Mouse (Mus musculus) left cerebral cortex, postnatal 10 days (tissue): Measurements from ENCODE around the gene Vwa7. TPM values are rescaled to one million over a fixed set of nuclear protein-coding genes. Genes with fewer than 3 reads are reported as not detected.

Experiments used
- DNase-seq, 2 experiments: peaks; one replicate each; pipeline ENCODE4 v3.0.0; 2021 to 2022; ENCODE audit warnings: low spot score in 2 of 2, mixed read lengths in 1 of 2; ENCODE audit errors: extremely low spot score in 1 of 2
- intact Hi-C: fragments of 180-260 bp; cut with DNase I; formaldehyde crosslinking; loops from one replicate; pipeline ENCODE4 v1.15.1; 2025
- total RNA-seq, 2 experiments: library from RNA; stranded (reverse); gene quantifications; 2 replicates each; pipeline ENCODE4 v1.2.3; 2021

Gene Vwa7
- total RNA-seq, 2 experiments from 2014 or later, result 0.18 to 0.19 TPM

GRCm38 (mm10) chr17:35016791-35017705 is 669 bp downstream of the Vwa7 start:
- no peak for DNase-seq
- intact Hi-C loops, result loop anchor here (5.0 kb wide), 2 partner anchors 80 to 100 kb away; partner anchors contain the start of gene Ly6g5b

GRCm38 (mm10) chr17:35017706-35018030 is 1.3 kb downstream of the Vwa7 start:
- no peak for DNase-seq
- intact Hi-C loops, result loop anchor here (5.0 kb wide), 2 partner anchors 80 to 100 kb away; partner anchors contain the start of gene Ly6g5b

- intact Hi-C loops, result loop anchor here (5.0 kb wide), 2 partner anchors 79 to 99 kb away; partner anchors contain the start of gene Ly6g5b
Observed at GRCm38 (mm10) chr17:35018171-35018570, 1.8 kb downstream of the Vwa7 start.

GRCm38 (mm10) chr17:35019894-35020293 is 3.5 kb downstream of the Vwa7 start:
- intact Hi-C loops, result loop anchor here (5.0 kb wide), 4 partner anchors 37 to 97 kb away; partner anchors contain the start of genes Ddah2, Ly6g5b and Ly6g5c
- no peak for DNase-seq

More at GRCm38 (mm10) chr17:35018171-35018570, 1.8 kb downstream of the Vwa7 start:
- DNase-seq, result no peak

- intact Hi-C loops, result loop anchor here (5.0 kb wide), 2 partner anchors 37 to 87 kb away; partner anchors contain the start of genes Ddah2 and Ly6g5c
- no peak for DNase-seq
Observed at GRCm38 (mm10) chr17:35020551-35020950, 4.2 kb downstream of the Vwa7 start.

GRCm38 (mm10) chr17:35021163-35021808 is 4.9 kb downstream of the Vwa7 start:
- intact Hi-C loops, result loop anchor here (5.0 kb wide), 2 partner anchors 36 to 86 kb away; partner anchors contain the start of genes Ddah2 and Ly6g5c
- peak; percentile 65 to 86 for DNase-seq

- intact Hi-C loops, result loop anchor here (5.0 kb wide), 2 partner anchors 35 to 85 kb away; partner anchors contain the start of genes Ddah2 and Ly6g5c
- no peak for DNase-seq
Observed at GRCm38 (mm10) chr17:35021842-35022477, 5.6 kb downstream of the Vwa7 start.

- intact Hi-C loops, result loop anchor here (5.0 kb wide), 2 partner anchors 35 to 85 kb away; partner anchors contain the start of genes Ddah2 and Ly6g5c
- no peak for DNase-seq
Observed at GRCm38 (mm10) chr17:35022541-35023060, 6.2 kb downstream of the Vwa7 start.

- intact Hi-C loops, result loop anchor here (5.0 kb wide), 2 partner anchors 34 to 84 kb away; partner anchors contain the start of genes Ddah2 and Ly6g5c
- DNase-seq, result no peak
Observed at GRCm38 (mm10) chr17:35023221-35023620, 6.8 kb downstream of the Vwa7 start.

GRCm38 (mm10) chr17:35023756-35024155 is 7.4 kb downstream of the Vwa7 start:
- DNase-seq, result peak in 1 of 2 experiments; percentile 30
- intact Hi-C loops, result loop anchor here (5.0 kb wide), 2 partner anchors 34 to 84 kb away; partner anchors contain the start of genes Ddah2 and Ly6g5c

- DNase-seq, result peak in 1 of 2 experiments; percentile 25
- intact Hi-C loops, result loop anchor here (5.0 kb wide), 2 partner anchors 33 to 83 kb away; partner anchors contain the start of genes Ddah2 and Ly6g5c
Observed at GRCm38 (mm10) chr17:35024261-35024660, 7.9 kb downstream of the Vwa7 start.

- DNase-seq, result peak in 1 of 2 experiments; percentile 54
- intact Hi-C loops, result loop anchor here (5.0 kb wide), 2 partner anchors 32 to 82 kb away; partner anchors contain the start of genes Ddah2 and Ly6g5c
Observed at GRCm38 (mm10) chr17:35024691-35025488, 8.5 kb downstream of the Vwa7 start.

GRCm38 (mm10) chr17:35026206-35026605 is 9.8 kb downstream of the Vwa7 start:
- intact Hi-C loops, result no loop called here
- DNase-seq, result no peak

GRCm38 (mm10) chr17:35027277-35028068 is 11.1 kb downstream of the Vwa7 start, which contains the start of gene Sapcd1:
Gene Sapcd1 (minus strand): TSS chr17:35028016.
- DNase-seq, result peak in 1 of 2 experiments; percentile 80
- intact Hi-C loops, result no loop called here

GRCm38 (mm10) chr17:35028315-35028714 is 11.9 kb downstream of the Vwa7 start:
- no peak for DNase-seq
- intact Hi-C loops, result no loop called here

GRCm38 (mm10) chr17:35029691-35030532 is 13.5 kb downstream of the Vwa7 start:
- intact Hi-C loops, result no loop called here
- no peak for DNase-seq
